Mouse (Mus musculus) mouse trophoblast stem cell (cell line): ENCODE data around the gene Chst14.

Experiments used
- in situ Hi-C, 2 experiments: fragments of 300-500 bp; cut with MseI, MboI; formaldehyde crosslinking; loops; 2 replicates in 1 of 2; 3 replicates in 1 of 2; pipeline ENCODE4 v1.15.1; 2025

Gene Chst14

GRCm38 (mm10) chr2:118905433-118906117 lies 20.7 kb upstream of the Chst14 start:
- in situ Hi-C loops = no loop called here

GRCm38 (mm10) chr2:118906118-118906492 lies 20.2 kb upstream of the Chst14 start:
- in situ Hi-C loops = no loop called here

GRCm38 (mm10) chr2:118907781-118908180 lies 18.5 kb upstream of the Chst14 start:
- in situ Hi-C loops = no loop called here

DNA sequence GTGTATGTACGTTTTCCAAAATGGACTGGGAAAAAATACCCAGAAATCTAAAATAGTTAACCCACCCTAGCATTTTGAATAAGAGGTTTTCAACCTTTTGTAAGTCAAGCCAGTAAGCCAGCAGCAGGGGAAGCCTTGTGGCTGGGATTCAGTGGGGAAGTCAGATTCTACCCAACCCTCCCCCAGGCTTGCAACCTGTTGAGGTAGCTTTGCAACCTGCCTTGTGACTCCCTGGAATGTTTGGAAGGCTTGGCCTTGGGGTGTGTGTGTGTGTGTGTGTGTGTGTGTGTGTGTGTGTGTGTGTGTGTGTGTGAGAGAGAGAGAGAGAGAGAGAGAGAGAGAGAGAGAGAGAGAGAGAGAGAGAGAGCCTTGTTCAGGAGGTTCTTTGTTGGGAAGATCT lies 17.1 kb upstream of the Chst14 start:
- in situ Hi-C loops = no loop called here

DNA sequence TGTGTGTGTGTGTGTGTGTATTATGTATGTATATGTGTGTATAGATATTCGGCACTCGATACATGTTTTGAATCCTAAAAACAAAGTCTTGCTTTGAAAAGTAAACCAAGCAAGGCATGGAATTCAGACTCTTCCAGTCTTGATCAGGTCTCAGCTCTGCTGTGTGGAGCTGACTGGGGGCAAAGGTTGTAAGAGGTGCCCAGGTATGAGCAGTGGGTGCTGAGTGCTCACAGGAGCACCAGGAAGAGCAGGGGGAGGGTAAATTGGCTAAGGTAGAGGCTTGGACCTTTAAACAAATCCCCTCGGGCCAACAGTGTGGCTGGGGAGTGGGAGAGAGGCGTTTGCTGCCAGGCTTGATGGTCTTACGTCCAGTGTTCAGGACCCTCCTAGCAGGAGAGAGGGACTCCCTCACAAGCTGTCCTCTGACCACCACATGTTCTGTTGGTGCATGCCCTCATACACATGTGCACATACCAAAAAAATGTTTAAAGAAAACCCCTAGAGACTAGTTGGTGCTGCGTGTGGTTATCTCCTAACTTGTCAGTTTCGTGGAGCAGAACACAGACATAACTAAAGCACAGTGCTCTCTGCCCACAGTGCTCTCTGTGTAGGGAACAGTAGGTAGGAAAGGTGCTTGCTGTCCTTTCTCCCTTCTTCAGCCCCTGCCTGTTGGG lies 15.6 kb upstream of the Chst14 start:
- in situ Hi-C loops = no loop called here

GRCm38 (mm10) chr2:118912706-118913105 lies 13.6 kb upstream of the Chst14 start:
- in situ Hi-C loops = no loop called here

DNA sequence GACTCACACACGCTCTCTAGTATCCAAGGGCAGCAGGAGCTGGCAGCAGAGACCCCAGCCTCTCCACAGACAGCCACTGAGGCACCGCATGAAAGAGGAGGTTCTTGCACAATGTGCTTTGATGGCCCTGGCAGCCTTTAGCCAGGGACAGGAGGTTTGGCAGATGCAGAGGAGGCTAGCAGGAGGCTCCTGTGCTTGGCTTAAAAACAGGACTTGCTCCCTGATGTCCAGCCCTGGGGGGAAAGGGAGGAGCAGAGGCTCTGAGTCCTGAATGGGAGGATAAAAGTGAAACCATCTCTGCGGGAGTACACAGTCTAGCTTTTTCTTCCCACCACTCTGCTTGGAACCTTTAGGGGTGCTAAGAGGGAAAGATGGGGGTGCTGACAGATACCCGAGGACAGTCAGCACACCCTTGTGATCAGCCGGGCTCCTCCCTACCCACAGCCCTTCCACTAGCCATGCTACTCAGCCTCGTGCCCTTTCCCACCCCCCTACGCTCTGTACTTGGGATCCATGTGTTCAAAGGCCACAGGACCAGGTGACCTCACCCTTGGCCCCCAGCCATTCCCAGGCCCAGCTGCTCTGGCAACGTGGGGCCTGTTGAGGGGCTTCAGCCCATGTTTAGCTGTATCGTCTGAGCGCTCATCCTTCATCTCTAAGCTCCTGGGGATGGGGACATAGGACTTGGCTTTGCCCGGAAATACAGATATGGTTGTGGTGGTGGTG lies 12.6 kb upstream of the Chst14 start:
- in situ Hi-C loops = no loop called here

GRCm38 (mm10) chr2:118914685-118915084 lies 11.6 kb upstream of the Chst14 start:
- in situ Hi-C loops = no loop called here

GRCm38 (mm10) chr2:118916436-118916835 lies 9.9 kb upstream of the Chst14 start:
- in situ Hi-C loops = no loop called here

- in situ Hi-C loops = no loop called here
Observed at GRCm38 (mm10) chr2:118918543-118918942, 7.8 kb upstream of the Chst14 start.

- in situ Hi-C loops = no loop called here
Observed at GRCm38 (mm10) chr2:118920428-118920827, 5.9 kb upstream of the Chst14 start.

GRCm38 (mm10) chr2:118925952-118926351 lies 344 bp upstream of the Chst14 start:
- in situ Hi-C loops = no loop called here

DNA sequence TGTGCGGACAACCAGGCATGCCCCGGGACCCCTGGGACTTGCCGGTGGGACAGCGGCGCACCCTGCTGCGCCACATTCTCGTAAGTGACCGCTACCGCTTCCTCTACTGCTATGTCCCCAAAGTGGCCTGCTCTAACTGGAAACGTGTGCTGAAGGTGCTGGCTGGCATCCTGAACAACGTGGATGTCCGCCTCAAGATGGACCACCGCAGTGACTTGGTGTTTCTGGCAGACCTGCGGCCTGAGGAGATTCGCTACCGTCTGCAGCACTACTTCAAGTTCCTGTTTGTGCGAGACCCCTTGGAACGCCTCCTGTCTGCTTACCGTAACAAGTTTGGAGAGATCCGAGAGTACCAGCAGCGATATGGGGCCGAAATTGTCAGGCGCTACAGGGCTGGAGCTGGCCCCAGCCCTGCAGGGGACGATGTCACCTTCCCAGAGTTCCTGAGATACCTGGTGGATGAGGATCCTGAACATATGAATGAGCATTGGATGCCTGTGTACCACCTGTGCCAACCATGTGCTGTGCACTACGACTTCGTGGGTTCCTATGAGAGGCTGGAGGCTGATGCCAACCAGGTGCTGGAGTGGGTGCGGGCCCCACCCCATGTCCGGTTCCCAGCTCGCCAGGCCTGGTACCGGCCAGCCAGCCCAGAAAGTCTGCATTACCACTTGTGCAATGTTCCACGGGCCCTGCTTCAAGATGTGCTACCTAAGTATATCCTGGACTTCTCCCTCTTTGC lies 873 bp downstream of the Chst14 start:
- in situ Hi-C loops = no loop called here

DNA sequence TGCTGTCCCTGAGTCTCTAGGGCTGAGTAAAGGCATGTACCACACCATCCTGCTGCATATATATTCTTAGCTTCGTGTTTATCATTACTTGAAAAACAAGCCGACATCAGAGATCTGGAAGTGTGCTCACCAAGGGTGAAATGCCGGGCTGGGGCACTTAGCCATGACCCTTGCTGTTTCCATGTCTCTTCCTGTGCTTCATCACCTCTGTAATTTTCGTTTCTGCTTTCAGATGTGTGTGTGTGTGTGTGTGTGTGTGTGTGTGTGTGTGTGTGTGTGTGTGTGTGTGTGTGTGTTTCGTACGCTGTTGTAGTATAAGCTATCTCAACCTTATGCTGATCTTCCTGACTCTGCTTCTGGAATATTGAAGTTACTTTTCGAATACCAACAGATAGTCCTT lies 15.0 kb downstream of the Chst14 start:
- in situ Hi-C loops = no loop called here

DNA sequence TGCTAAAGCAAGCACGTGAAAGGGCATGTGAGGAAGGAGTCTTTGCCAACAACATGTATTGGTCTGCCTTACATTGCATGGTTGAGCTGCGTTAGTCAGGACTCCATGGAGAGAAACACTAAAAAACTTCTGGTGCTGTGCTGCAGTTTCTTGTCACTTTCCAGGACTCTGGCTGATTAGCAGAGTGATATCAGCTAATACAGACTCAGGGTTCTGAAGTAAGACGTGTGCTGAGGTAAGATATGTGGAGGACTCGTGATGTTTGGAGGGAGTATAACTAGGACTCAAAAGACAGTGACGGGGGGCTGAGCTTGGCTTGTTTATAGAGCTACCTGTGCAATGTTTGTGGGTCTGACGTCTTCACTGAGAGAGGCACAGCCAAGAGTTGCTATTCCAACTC lies 16.9 kb downstream of the Chst14 start:
- in situ Hi-C loops = no loop called here

- in situ Hi-C loops = no loop called here
Observed at GRCm38 (mm10) chr2:118948818-118949217, 22.5 kb downstream of the Chst14 start.

- in situ Hi-C loops = no loop called here
Observed at GRCm38 (mm10) chr2:118949699-118950098, 23.4 kb downstream of the Chst14 start.

GRCm38 (mm10) chr2:118956497-118956896 lies 30.2 kb downstream of the Chst14 start:
- in situ Hi-C loops = no loop called here

GRCm38 (mm10) chr2:118959644-118960043 lies 33.3 kb downstream of the Chst14 start:
- in situ Hi-C loops = no loop called here

GRCm38 (mm10) chr2:118960413-118960812 lies 34.1 kb downstream of the Chst14 start:
- in situ Hi-C loops = no loop called here

DNA sequence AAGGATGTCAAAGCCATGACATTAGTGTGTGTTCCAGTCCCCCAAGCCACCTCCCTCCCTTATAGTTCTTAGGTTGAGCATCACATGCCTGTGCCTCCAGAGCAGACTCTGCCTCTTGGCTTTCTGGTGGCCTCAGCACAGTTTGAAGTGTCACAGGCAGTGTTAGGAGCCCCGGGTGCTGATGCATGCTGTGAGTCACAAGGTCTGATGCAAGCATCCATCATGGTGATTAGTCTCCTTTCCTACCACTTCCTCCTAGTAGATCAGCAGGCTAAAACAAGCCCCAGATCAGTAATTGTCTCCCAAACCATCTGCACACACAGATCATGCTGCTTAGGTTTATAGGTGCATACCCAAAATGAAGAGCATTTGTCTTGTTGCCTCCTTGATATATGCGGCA lies 35.2 kb downstream of the Chst14 start:
- in situ Hi-C loops = no loop called here

GRCm38 (mm10) chr2:118963007-118963675 lies 36.8 kb downstream of the Chst14 start:
- in situ Hi-C loops = no loop called here
